Mouse (Mus musculus) embryonic fibroblast, embryonic 13.5 days (primary cell): ENCODE data around the gene Nmur1. TPM values are rescaled to one million over a fixed set of nuclear protein-coding genes. Genes with fewer than 3 reads are reported as not detected.

ENCODE experiments used
- H3K27ac ChIP-seq: 2 replicates; pipeline ENCODE4 v1.5.1; 2012; ENCODE audit warnings: low read length, control low read depth, inconsistent platforms; ENCODE audit not compliant: insufficient read depth
- H3K4me1 ChIP-seq: 2 replicates; pipeline ENCODE4 v1.6.1; 2011; ENCODE audit warnings: low read length; ENCODE audit not compliant: control insufficient read depth, insufficient read depth
- H3K4me3 ChIP-seq: 2 replicates; pipeline ENCODE4 v1.5.1; 2011; ENCODE audit warnings: mild to moderate bottlenecking, control low read depth, low read length; ENCODE audit not compliant: insufficient read depth
- CTCF ChIP-seq: IDR thresholded peaks from 2 replicates; pipeline ENCODE4 v1.5.1; 2011; ENCODE audit warnings: mild to moderate bottlenecking, control low read depth, low read length, moderate library complexity, borderline replicate concordance; ENCODE audit not compliant: insufficient read depth
- POLR2A ChIP-seq: IDR thresholded peaks from 2 replicates; pipeline ENCODE4 v1.6.1; 2011; ENCODE audit warnings: low read depth, mild to moderate bottlenecking, control low read depth, low read length, moderate library complexity
- polyA plus RNA-seq: library from polyadenylated mRNA; stranded (reverse); fragments of >200 nt; gene quantifications from 2 replicates; pipeline ENCODE4 v1.2.4, GENCODE M21; 2011; ENCODE audit warnings: low read depth; ENCODE audit not compliant: missing spikeins, insufficient read length

Nmur1 gene
- polyA plus RNA-seq, 1 experiment, result not detected

DNA sequence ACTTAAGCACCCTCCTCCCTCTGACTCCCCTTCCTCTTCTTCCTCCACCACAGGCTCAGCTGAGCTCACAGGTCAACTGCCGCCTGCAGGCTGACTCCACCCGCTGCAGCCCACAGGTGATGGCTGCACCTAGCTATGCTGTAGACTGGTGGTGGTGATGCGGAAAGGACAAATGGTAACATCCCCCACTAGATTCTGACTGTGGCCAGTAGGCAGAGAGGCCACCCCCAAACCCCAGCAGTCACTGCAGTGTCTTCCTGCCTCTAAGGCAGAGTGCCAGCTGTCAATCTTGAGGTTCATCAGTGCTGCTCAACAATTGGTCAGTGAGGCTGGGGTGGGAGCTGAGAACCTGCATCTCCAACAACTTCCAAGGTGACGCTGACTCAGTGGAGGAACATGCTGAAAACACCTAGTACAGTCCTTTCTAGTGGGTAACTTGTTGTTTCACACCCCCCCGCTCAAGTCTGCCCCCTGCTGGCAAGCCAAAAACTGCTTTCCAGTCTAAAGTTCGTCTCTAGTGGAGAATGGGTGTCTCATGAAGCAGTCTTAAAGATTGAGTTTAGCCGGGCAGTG is 10.3 kb downstream of the Nmur1 start:
- Histone ChIP-seq H3K4me1 (no peaks in the 10 kb centered on the region), H3K4me3 (no peak overlapping the region), H3K27ac (no peak overlapping the region)
- TF ChIP-seq CTCF, result no peak
- no peak for TF ChIP-seq POLR2A

GRCm38 (mm10) chr1:86415144-86415543 is 10.9 kb downstream of the Nmur1 start:
- Histone ChIP-seq H3K4me3 (no peak overlapping the region), H3K4me1 (no peaks in the 10 kb centered on the region), H3K27ac (no peak overlapping the region)
- TF ChIP-seq CTCF (no peak), POLR2A (no peak)

GRCm38 (mm10) chr1:86414715-86415114 is 11.3 kb downstream of the Nmur1 start:
- H3K27ac ChIP-seq, result no peak overlapping the region
- H3K4me1 ChIP-seq, result no peaks in the 10 kb centered on the region
- TF ChIP-seq CTCF, result no peak
- TF ChIP-seq POLR2A, result no peak
- no peak overlapping the region for H3K4me3 ChIP-seq

GRCm38 (mm10) chr1:86409476-86409875 is 16.6 kb downstream of the Nmur1 start:
- no peaks in the 10 kb centered on the region for H3K4me1 ChIP-seq
- no peak overlapping the region for H3K27ac ChIP-seq
- H3K4me3 ChIP-seq, result no peak overlapping the region
- no peak for TF ChIP-seq POLR2A
- TF ChIP-seq CTCF, result no peak

- TF ChIP-seq CTCF (no peak), POLR2A (no peak)
- Histone ChIP-seq H3K27ac (no peak overlapping the region), H3K4me3 (no peak overlapping the region), H3K4me1 (no peaks in the 10 kb centered on the region)
Measured at GRCm38 (mm10) chr1:86408515-86408914, 17.5 kb downstream of the Nmur1 start.

- Histone ChIP-seq H3K27ac (no peak overlapping the region), H3K4me1 (no peaks in the 10 kb centered on the region), H3K4me3 (no peak overlapping the region)
- no peak for TF ChIP-seq POLR2A
- TF ChIP-seq CTCF, result no peak
Measured at GRCm38 (mm10) chr1:86406914-86407313, 19.1 kb downstream of the Nmur1 start.

- no peak overlapping the region for H3K4me3 ChIP-seq
- TF ChIP-seq CTCF (no peak), POLR2A (no peak)
- no peak overlapping the region for H3K27ac ChIP-seq
- no peaks in the 10 kb centered on the region for H3K4me1 ChIP-seq
Measured at GRCm38 (mm10) chr1:86406313-86406712, 19.7 kb downstream of the Nmur1 start.

GRCm38 (mm10) chr1:86404834-86405233 is 21.2 kb downstream of the Nmur1 start:
- H3K27ac ChIP-seq, result no peak overlapping the region

GRCm38 (mm10) chr1:86400096-86400754 is 25.8 kb downstream of the Nmur1 start:
- Histone ChIP-seq H3K4me3 (no peak overlapping the region), H3K4me1 (peaks cover 4% of the 10 kb centered on the region; the same call in 1 of the 2 replicates), H3K27ac (no peak overlapping the region)
- TF ChIP-seq CTCF (no peak), POLR2A (no peak)

More at GRCm38 (mm10) chr1:86404834-86405233, 21.2 kb downstream of the Nmur1 start:
- TF ChIP-seq CTCF, result peak; percentile 40; the same call in 1 of the 2 replicates
- TF ChIP-seq POLR2A, result no peak
- H3K4me1 ChIP-seq, result peaks cover 4% of the 10 kb centered on the region; the same call in 1 of the 2 replicates
- no peak overlapping the region for H3K4me3 ChIP-seq

- Histone ChIP-seq H3K27ac (no peak overlapping the region), H3K4me3 (no peak overlapping the region), H3K4me1 (peaks cover 4% of the 10 kb centered on the region; the same call in 1 of the 2 replicates)
- TF ChIP-seq POLR2A (no peak), CTCF (no peak)
Measured at GRCm38 (mm10) chr1:86399322-86399721, 26.7 kb downstream of the Nmur1 start.
